Mouse (Mus musculus): ENCODE results near the gene Dcaf17. TPM values are rescaled to one million over a fixed set of nuclear protein-coding genes. Genes with fewer than 3 reads are reported as not detected.

Gene Dcaf17
- polyA plus RNA-seq, 1 experiment from 2014 or later, result 33.3 TPM

- H3K9me3 ChIP-seq (replicated peaks), result no peaks in the 10 kb centered on the region
- no peak overlapping the region for H3K9ac ChIP-seq (replicated peaks)
- no peak overlapping the region for H3K4me2 ChIP-seq
- H3K4me3 ChIP-seq (replicated peaks), result no peak overlapping the region
- no peak overlapping the region for H3K27ac ChIP-seq (replicated peaks)
- H3K27me3 ChIP-seq (replicated peaks), result no peaks in the 10 kb centered on the region
- no peak for ATAC-seq (ENCODE audit: low FRiP score)
- H3K4me1 ChIP-seq, result peaks cover 32% of the 10 kb centered on the region
- 94% methylated on average over 2 of the region's 2 CpGs for WGBS
- H3K36me3 ChIP-seq, result no peaks in the 10 kb centered on the region
These were observed 24.5 kb upstream of the Dcaf17 start for GRCm38 (mm10) chr2:71030663-71031062.

- no peak overlapping the region for H3K9ac ChIP-seq (replicated peaks)
- peaks cover 32% of the 10 kb centered on the region for H3K4me1 ChIP-seq
- WGBS, result 58% methylated on average over 18 of the region's 18 CpGs
- H3K4me2 ChIP-seq, result peak overlapping the region; percentile 21; the same call in 1 of the 2 replicates
- H3K36me3 ChIP-seq, result no peaks in the 10 kb centered on the region
- H3K9me3 ChIP-seq (replicated peaks), result no peaks in the 10 kb centered on the region
- peak overlapping the region; percentile 29 for H3K27ac ChIP-seq (replicated peaks)
- H3K4me3 ChIP-seq (replicated peaks), result no peak overlapping the region
- no peaks in the 10 kb centered on the region for H3K27me3 ChIP-seq (replicated peaks)
- peak; percentile 75; the same call in 1 of the 2 replicates for ATAC-seq (ENCODE audit: low FRiP score)
These were observed 22.9 kb upstream of the Dcaf17 start for GRCm38 (mm10) chr2:71031973-71032794.

- no peak overlapping the region for H3K9ac ChIP-seq (replicated peaks)
- H3K9me3 ChIP-seq (replicated peaks), result no peaks in the 10 kb centered on the region
- no peak for ATAC-seq (ENCODE audit: low FRiP score)
These were observed 22.1 kb upstream of the Dcaf17 start for GRCm38 (mm10) chr2:71033014-71033413.

GRCm38 (mm10) chr2:71033987-71034386, 21.1 kb upstream of the Dcaf17 start:
- Histone ChIP-seq H3K9me3 (replicated peaks) (no peaks in the 10 kb centered on the region), H3K4me1 (peaks cover 32% of the 10 kb centered on the region), H3K4me3 (replicated peaks) (no peak overlapping the region), H3K4me2 (no peak overlapping the region), H3K9ac (replicated peaks) (no peak overlapping the region), H3K36me3 (no peaks in the 10 kb centered on the region), H3K27me3 (replicated peaks) (no peaks in the 10 kb centered on the region), H3K27ac (replicated peaks) (0 out of 2 replicates have a peak overlapping the region, but pooled peaks have one; percentile 10)
- WGBS, result 34% methylated on average over 8 of the region's 8 CpGs
- ATAC-seq (ENCODE audit: low FRiP score), result peak; percentile 30; the same call in 1 of the 2 replicates

More at GRCm38 (mm10) chr2:71033014-71033413, 22.1 kb upstream of the Dcaf17 start:
- Histone ChIP-seq H3K36me3 (no peaks in the 10 kb centered on the region), H3K27me3 (replicated peaks) (no peaks in the 10 kb centered on the region), H3K27ac (replicated peaks) (peak overlapping the region; percentile 29; the same call in 1 of the 2 replicates), H3K4me3 (replicated peaks) (no peak overlapping the region), H3K4me2 (no peak overlapping the region), H3K4me1 (peaks cover 32% of the 10 kb centered on the region)
- 93% methylated on average over 4 of the region's 4 CpGs for WGBS

- Histone ChIP-seq H3K4me3 (replicated peaks) (no peak overlapping the region), H3K4me1 (peaks cover 30% of the 10 kb centered on the region), H3K9me3 (replicated peaks) (no peaks in the 10 kb centered on the region), H3K27ac (replicated peaks) (no peak overlapping the region), H3K9ac (replicated peaks) (no peak overlapping the region), H3K36me3 (no peaks in the 10 kb centered on the region), H3K27me3 (replicated peaks) (no peaks in the 10 kb centered on the region), H3K4me2 (no peak overlapping the region)
- no peak for ATAC-seq (ENCODE audit: low FRiP score)
- 89% methylated on average over 6 of the region's 6 CpGs for WGBS
These were observed 17.7 kb upstream of the Dcaf17 start for GRCm38 (mm10) chr2:71037447-71037846.

- Histone ChIP-seq H3K4me3 (replicated peaks) (no peak overlapping the region), H3K9ac (replicated peaks) (no peak overlapping the region), H3K27ac (replicated peaks) (no peak overlapping the region), H3K4me2 (peak overlapping the region; percentile 31; the same call in 1 of the 2 replicates), H3K4me1 (peaks cover 13% of the 10 kb centered on the region), H3K36me3 (no peaks in the 10 kb centered on the region), H3K27me3 (replicated peaks) (no peaks in the 10 kb centered on the region), H3K9me3 (replicated peaks) (no peaks in the 10 kb centered on the region)
- peak; percentile 72 for ATAC-seq (ENCODE audit: low FRiP score)
- WGBS, result 38% methylated on average over 11 of the region's 11 CpGs
These were observed 15.5 kb upstream of the Dcaf17 start for GRCm38 (mm10) chr2:71039522-71040121.

- ATAC-seq (ENCODE audit: low FRiP score), result no peak
- WGBS, result 76% methylated on average over 6 of the region's 6 CpGs
- Histone ChIP-seq H3K4me3 (replicated peaks) (no peak overlapping the region), H3K4me1 (no peaks in the 10 kb centered on the region), H3K9ac (replicated peaks) (no peak overlapping the region), H3K4me2 (no peak overlapping the region), H3K9me3 (replicated peaks) (no peaks in the 10 kb centered on the region), H3K36me3 (no peaks in the 10 kb centered on the region), H3K27ac (replicated peaks) (no peak overlapping the region), H3K27me3 (replicated peaks) (no peaks in the 10 kb centered on the region)
These were observed 9.0 kb upstream of the Dcaf17 start for GRCm38 (mm10) chr2:71046151-71046550.

- no peaks in the 10 kb centered on the region for H3K27me3 ChIP-seq (replicated peaks)
- no peak overlapping the region for H3K4me3 ChIP-seq (replicated peaks)
- H3K4me1 ChIP-seq, result no peaks in the 10 kb centered on the region
- no peak overlapping the region for H3K4me2 ChIP-seq
- ATAC-seq (ENCODE audit: low FRiP score), result no peak
- 73% methylated on average over 6 of the region's 6 CpGs for WGBS
- no peak overlapping the region for H3K9ac ChIP-seq (replicated peaks)
- no peak overlapping the region for H3K27ac ChIP-seq (replicated peaks)
- no peaks in the 10 kb centered on the region for H3K9me3 ChIP-seq (replicated peaks)
- no peaks in the 10 kb centered on the region for H3K36me3 ChIP-seq
These were observed 8.3 kb upstream of the Dcaf17 start for GRCm38 (mm10) chr2:71046751-71047320.

GRCm38 (mm10) chr2:71048896-71049295, 6.2 kb upstream of the Dcaf17 start:
- 81% methylated on average over 12 of the region's 12 CpGs for WGBS
- no peak for ATAC-seq (ENCODE audit: low FRiP score)
- H3K4me3 ChIP-seq (replicated peaks), result no peak overlapping the region
- H3K4me1 ChIP-seq, result peaks cover 3% of the 10 kb centered on the region; the same call in 1 of the 2 replicates
- H3K9me3 ChIP-seq (replicated peaks), result no peaks in the 10 kb centered on the region
- no peaks in the 10 kb centered on the region for H3K27me3 ChIP-seq (replicated peaks)
- no peaks in the 10 kb centered on the region for H3K36me3 ChIP-seq
- H3K27ac ChIP-seq (replicated peaks), result no peak overlapping the region
- H3K9ac ChIP-seq (replicated peaks), result no peak overlapping the region
- no peak overlapping the region for H3K4me2 ChIP-seq

- WGBS, result 87% methylated on average over 7 of the region's 7 CpGs
- no peaks in the 10 kb centered on the region for H3K36me3 ChIP-seq
These were observed 4.6 kb upstream of the Dcaf17 start for GRCm38 (mm10) chr2:71050511-71050910.

GRCm38 (mm10) chr2:71054716-71055115, 412 bp upstream of the Dcaf17 start:
- no peaks in the 10 kb centered on the region for H3K9me3 ChIP-seq (replicated peaks)
- WGBS, result 31% methylated on average over 9 of the region's 9 CpGs
- no peak for ATAC-seq (ENCODE audit: low FRiP score)
- peak overlapping the region; percentile 96; the same call in 1 of the 2 replicates for H3K27ac ChIP-seq (replicated peaks)
- H3K4me3 ChIP-seq (replicated peaks), result peak overlapping the region; percentile 71
- H3K4me1 ChIP-seq, result peaks cover 19% of the 10 kb centered on the region
- H3K9ac ChIP-seq (replicated peaks), result peak overlapping the region; percentile 81; the same call in 1 of the 2 replicates
- peaks cover 5% of the 10 kb centered on the region; the same call in 1 of the 2 replicates for H3K36me3 ChIP-seq
- H3K27me3 ChIP-seq (replicated peaks), result no peaks in the 10 kb centered on the region
- peak overlapping the region; percentile 84 for H3K4me2 ChIP-seq

More at GRCm38 (mm10) chr2:71050511-71050910, 4.6 kb upstream of the Dcaf17 start:
- H3K4me2 ChIP-seq, result no peak overlapping the region
- ATAC-seq (ENCODE audit: low FRiP score), result no peak
- no peaks in the 10 kb centered on the region for H3K9me3 ChIP-seq (replicated peaks)
- H3K4me3 ChIP-seq (replicated peaks), result no peak overlapping the region
- no peaks in the 10 kb centered on the region for H3K27me3 ChIP-seq (replicated peaks)
- H3K27ac ChIP-seq (replicated peaks), result no peak overlapping the region
- peaks cover 17% of the 10 kb centered on the region for H3K4me1 ChIP-seq
- H3K9ac ChIP-seq (replicated peaks), result no peak overlapping the region
